Mouse (Mus musculus) T-helper 1 cell (primary cell): ENCODE results near the gene Nthl1.
"Not testable (repeated sequence)": the region's sequence is repeated elsewhere in the genome, so short reads cannot be mapped to it uniquely, and the experiment has no call there.

ENCODE experiments used
- in situ Hi-C: fragments of 300-600 bp; cut with MboI, MseI; formaldehyde crosslinking; loops from one replicate; pipeline ENCODE4 v1.15.1; 2025; ENCODE audit warnings: high pct_unique_total_duplicates

Gene Nthl1

DNA sequence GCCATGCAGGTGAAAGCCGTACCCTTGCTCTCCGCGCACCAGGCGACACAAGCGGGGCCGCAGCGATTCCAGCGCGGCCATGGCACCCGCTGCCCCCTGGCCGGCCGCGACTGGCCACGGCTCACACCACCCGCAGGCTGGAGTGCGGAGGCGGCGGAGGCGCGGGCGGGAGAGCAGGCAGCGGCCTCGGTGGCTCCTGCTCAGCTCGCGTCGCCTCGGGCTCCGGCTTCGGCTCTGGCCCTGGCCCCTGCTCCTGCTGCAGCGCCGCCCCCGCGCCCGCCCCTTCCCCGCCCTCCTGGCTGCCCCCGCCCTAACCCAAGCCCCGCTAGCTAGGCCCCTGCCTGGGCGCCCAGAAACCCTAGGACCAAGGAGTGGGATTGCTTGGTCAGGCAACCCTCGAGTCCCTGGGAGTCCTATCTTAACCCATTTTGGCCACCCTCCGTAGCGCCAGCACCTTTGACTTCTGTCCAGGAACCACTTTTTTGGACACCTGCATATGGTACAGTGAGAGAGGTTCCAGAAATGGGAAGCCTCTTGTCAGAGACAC lies 17.7 kb downstream of the Nthl1 start, which contains the start of gene Slc9a3r2:
TSS of gene Slc9a3r2 (minus strand) at position 258 of the 547 bp plus-strand sequence.
- in situ Hi-C loops, result loop anchor here (5.0 kb wide), 1 partner anchor 73 kb away; no protein-coding TSS in a partner anchor

DNA sequence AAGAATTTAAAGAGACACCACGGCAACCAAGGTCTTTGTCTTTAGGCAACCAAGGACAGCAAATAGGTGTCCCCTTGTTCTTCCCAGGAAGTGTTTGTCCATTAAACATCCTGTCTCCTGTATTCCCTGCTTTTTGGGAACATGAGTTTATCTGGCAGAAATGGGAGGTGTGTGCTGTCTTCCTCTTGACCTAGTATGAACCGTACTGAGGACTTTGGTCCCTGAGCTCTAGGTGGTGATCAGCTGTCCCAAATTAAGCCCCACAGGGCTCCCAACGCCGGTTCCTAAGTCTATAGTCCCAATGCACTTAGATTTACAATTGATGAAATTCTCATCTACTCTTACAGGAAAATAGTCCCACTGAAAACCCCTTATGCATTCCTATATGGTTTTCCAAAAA lies 18.3 kb downstream of the Nthl1 start:
- in situ Hi-C loops, result loop anchor here (5.0 kb wide), 1 partner anchor 73 kb away; no protein-coding TSS in a partner anchor

DNA sequence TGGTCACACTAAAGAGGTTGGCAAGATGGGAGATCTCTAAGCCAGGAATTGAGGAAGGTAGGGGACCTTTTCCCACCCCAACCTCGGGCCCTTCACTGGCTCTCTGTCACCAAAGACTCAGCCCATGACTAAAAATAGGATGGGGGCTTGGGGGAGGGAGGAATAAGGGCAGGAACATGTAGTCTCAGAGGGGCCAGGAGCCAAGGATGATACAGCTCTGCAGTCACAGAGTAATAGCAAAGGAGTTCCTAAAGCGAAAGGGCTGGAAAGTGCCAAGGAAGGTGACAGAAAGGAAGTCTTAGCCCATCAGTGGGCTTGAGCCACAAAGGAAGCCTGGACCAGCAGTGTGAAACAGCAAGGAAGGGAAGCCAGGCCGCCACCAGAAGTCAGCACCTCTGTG lies 19.4 kb downstream of the Nthl1 start:
- in situ Hi-C loops, result loop anchor here (5.0 kb wide), 1 partner anchor 75 kb away; no protein-coding TSS in a partner anchor

DNA sequence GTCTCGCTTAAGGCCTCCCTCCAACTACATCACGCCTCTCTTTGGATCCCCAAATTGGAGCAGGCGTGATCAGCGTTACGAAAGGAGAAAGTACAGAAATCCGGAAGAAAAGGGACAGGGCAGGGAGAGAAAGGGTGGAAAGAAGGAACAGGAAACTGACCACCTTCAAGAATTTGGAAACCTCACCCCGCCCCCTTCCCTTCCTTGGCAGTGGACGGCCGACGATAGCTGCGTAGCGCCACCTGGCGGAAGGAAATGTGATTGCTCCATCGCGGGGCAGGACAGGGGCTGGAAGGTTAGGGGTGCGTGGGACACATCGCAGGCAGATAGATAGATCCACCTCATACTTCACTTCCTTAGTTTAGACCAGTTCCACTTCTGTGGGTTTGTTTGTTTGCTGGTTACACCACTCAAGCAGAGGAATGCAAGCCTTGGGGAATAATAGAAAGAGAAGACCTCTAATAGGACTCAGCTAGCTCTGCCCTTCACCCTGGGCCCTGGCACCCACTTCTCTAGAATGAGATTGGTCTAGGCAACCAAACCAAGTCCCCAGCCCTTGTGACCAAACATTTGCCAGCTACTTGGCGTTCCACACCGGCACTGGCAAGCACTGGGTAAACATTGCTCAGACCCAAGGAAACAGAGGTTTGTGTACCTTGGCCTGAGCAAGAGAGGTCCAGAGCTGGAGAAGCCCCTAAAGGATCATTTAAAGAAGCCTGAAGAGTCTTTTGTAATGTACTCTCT lies 21.7 kb downstream of the Nthl1 start:
- in situ Hi-C loops, result loop anchor here (5.0 kb wide), 1 partner anchor 77 kb away; no protein-coding TSS in a partner anchor

- in situ Hi-C loops, result loop anchor here (5.0 kb wide), 2 partner anchors 78 to 123 kb away; partner anchors contain the start of gene Rab26
These were observed 22.5 kb downstream of the Nthl1 start for GRCm38 (mm10) chr17:24654969-24655368.

- in situ Hi-C loops, result loop anchor here (5.0 kb wide), 1 partner anchor 126 kb away; the partner anchor contains the start of gene Rab26
These were observed 25.7 kb downstream of the Nthl1 start, which contains the start of gene Npw for GRCm38 (mm10) chr17:24658017-24658758. TSS of gene Npw (minus strand) at chr17:24658457.

- in situ Hi-C loops, result not testable (repeated sequence)
These were observed 34.5 kb downstream of the Nthl1 start for GRCm38 (mm10) chr17:24667011-24667410.

GRCm38 (mm10) chr17:24667416-24667815 lies 34.9 kb downstream of the Nthl1 start:
- in situ Hi-C loops, result no loop called here

GRCm38 (mm10) chr17:24669214-24669544 lies 36.7 kb downstream of the Nthl1 start:
- in situ Hi-C loops, result not testable (repeated sequence)

DNA sequence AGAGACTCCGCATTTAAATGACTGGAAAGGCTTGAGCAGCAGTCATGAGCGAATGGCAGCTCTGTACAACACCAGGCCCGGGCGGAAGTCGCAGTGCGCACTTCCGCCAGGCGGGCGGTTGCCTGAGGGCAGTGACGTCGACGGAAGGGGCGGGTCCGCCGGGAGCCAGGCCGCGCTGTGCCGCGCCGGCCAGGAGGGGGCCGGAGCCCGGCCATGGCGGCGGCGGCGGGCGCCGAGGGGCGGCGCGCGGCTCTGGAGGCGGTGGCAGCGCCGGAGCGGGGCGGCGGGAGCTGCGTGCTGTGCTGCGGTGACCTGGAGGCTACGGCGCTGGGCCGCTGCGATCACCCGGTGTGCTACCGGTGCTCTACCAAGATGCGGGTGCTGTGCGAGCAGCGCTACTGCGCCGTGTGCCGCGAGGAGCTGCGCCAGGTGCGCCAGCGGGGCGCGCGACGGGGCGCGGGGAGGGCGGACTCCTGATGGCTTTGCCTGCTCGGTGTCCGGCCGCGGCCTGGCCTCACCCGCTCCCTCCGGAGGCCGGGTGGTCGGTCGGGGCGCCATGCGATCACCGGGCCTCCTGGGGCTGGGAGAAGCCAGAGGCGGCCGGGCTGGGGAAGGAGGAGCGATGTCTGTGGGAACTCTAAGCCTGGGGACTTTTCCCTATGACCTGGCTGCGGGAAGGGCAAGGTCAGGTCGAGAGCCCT lies 37.2 kb downstream of the Nthl1 start, which contains the start of gene Zfp598:
TSS of gene Zfp598 (plus strand) at position 143 of the 701 bp plus-strand sequence.
- in situ Hi-C loops, result no loop called here

GRCm38 (mm10) chr17:24670246-24670844 lies 37.9 kb downstream of the Nthl1 start:
- in situ Hi-C loops, result no loop called here

DNA sequence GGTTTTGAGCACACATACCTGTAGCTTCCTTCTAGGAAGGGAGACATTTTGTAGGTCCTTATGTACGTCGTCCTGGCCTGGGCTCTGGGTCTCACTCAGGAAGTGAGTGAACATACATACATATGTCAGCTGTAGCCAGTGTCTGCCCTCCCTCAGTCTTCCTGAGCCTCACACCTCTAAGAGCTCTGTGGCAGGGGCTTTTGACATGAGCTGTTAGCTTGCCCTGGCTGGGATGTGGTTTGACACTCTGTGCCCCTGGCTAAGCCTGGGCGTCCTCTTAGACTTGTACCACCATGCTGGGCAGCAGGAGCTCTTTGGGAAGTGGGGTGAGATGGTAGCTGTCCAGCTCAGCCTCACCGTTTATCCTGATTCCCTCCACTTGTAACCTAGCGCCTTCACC lies 38.9 kb downstream of the Nthl1 start:
- in situ Hi-C loops, result no loop called here

DNA sequence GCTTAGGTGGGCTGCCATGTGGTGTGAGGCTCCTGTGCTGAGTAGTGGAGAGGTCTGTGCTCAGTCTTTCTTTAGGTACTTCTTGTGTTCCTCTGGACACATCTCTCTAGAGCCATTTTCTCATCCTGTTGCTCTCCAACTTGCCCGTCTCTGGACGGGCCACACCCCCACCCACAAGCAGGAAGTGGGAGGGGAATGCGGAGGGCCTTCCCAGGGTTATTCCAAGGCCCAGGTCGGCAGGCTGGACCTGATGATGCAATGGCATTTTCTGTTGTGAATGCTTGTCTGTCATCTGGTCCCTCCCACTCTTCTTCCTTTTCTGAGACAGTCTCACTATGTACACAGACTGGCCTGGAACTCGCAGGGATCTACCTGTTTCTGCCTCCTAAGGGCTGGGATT lies 39.7 kb downstream of the Nthl1 start:
- in situ Hi-C loops, result no loop called here

GRCm38 (mm10) chr17:24674277-24674676 lies 41.8 kb downstream of the Nthl1 start:
- in situ Hi-C loops, result no loop called here

GRCm38 (mm10) chr17:24676187-24676586 lies 43.7 kb downstream of the Nthl1 start:
- in situ Hi-C loops, result no loop called here

GRCm38 (mm10) chr17:24676877-24677276 lies 44.4 kb downstream of the Nthl1 start:
- in situ Hi-C loops, result no loop called here

DNA sequence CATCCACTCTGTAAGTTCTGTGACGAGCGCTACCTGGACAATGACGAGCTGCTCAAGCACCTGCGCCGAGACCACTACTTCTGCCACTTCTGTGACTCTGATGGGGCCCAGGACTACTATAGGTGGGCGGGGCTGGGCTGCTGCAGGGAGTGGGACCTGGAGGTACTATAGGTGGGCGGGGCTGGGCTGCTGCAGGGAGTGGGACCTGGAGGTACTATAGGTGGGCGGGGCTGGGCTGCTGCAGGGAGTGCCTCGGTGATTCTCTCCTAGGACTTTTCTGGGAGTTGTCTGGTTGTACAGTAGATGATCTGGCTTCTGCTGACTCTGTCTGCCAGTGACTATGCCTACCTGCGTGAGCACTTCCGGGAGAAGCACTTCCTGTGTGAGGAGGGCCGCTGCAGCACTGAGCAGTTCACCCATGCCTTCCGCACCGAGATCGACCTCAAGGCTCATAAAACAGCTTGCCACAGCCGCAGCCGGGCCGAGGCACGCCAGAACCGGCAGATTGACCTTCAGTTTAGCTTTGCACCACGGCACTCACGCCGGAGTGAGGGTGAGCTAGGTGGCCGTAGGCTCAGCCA lies 45.1 kb downstream of the Nthl1 start:
- in situ Hi-C loops, result no loop called here

DNA sequence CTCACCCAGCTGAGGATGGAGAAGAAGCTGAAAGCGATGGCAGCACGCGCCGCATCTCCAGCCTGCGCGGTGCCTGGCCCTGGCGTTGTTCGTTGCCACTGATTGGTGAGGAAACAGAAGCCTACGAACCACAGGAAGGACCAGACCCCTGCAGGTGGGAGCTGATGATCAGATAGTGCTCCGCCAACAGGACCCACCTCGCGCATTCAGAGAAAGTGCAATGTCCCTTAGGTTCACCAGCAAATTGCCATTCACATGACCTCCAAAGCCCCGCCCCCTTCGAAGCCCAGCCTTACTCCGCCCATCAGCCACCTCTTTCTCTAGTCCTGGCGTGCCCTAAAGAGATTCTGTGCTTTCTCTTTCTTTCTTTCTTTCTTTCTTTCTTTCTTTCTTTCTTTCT lies 54.0 kb downstream of the Nthl1 start:
- in situ Hi-C loops, result no loop called here

DNA sequence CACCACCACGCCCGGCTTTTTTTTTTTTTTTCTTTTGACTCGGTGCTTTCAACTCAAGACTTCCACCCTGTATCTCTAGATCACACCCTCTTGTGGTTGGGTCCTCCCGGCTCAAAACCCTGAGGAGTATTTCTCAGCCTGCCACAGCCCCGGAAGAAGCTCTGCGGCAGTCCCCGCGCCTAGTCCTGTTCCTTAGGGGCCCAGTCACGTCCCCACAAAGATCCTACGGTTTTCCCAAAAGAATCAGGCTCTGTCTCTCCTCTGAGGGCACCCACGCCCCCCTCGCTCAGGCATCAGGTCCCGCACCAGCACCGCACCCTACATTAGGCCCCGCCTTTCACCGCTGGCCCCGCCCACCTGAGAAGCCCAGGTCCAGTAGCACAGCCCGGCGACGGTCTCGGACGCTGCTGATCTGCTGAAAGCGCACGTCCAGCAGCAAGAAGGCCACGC lies 54.7 kb downstream of the Nthl1 start:
- in situ Hi-C loops, result no loop called here

- in situ Hi-C loops, result no loop called here
These were observed 55.1 kb downstream of the Nthl1 start for GRCm38 (mm10) chr17:24687599-24687998.
